In genomic region chr17:5295086-5295947, GRCm38 (mm10) we compare ENCODE assay signal across 9 mouse cellular contexts.
DNase-seq lines count a peak whose midpoint lies in the region; ATAC-seq and TF ChIP-seq lines count a peak whose summit lies in the region.
"Had no signal": no experiment of that assay in that cellular context is flagged by ENCODE, and none has a peak within 500 bp of the region (broad histone marks: within the 10 kb centered on the region; RNA-seq: fewer than 3 reads in every experiment).

No protein-coding gene starts in this region.

- TF ChIP-seq POLR2A in kidney, adult 2 months (IDR thresholded peaks at IDR 0.05; ENCODE audit: low read depth, low read length): no peak

- WGBS in forebrain, embryonic 10.5 days: 82% methylated on average over 19 of the region's 19 CpGs
- 71% methylated on average over 19 of the region's 19 CpGs for WGBS in forebrain, embryonic 11.5 days
- WGBS in kidney, adult 2 months: 27% methylated on average over 19 of the region's 19 CpGs
- WGBS in stomach, postnatal 0 days: 48% methylated on average over 19 of the region's 19 CpGs

- intact Hi-C loops in left cerebral cortex, postnatal 4 days (cut with DNase I): no loop called here

- H3K27me3 ChIP-seq in forebrain, embryonic 10.5 days (ENCODE audit: poor library complexity, severe bottlenecking): no peaks in the 10 kb centered on the region
- H3K27me3 ChIP-seq in forebrain, embryonic 11.5 days (ENCODE audit: control insufficient read depth, insufficient read depth, low read length): no peaks in the 10 kb centered on the region
- H3K27me3 ChIP-seq in kidney, adult 2 months (replicated peaks; ENCODE audit: control insufficient read depth, insufficient read depth, low read length): no peaks in the 10 kb centered on the region
- no peaks in the 10 kb centered on the region for H3K27me3 ChIP-seq in stomach, postnatal 0 days (ENCODE audit: control insufficient read depth, insufficient read depth, low read length)
- H3K27me3 ChIP-seq: limb, embryonic 15.5 days had no signal

- H3K4me2 ChIP-seq in forebrain, embryonic 11.5 days (ENCODE audit: low read depth, low read length, severe bottlenecking): no peak overlapping the region
- peak overlapping the region; percentile 38; the same call in 1 of the 2 replicates for H3K4me2 ChIP-seq in stomach, postnatal 0 days (replicated peaks; ENCODE audit: low read depth)
- H3K4me2 ChIP-seq: limb, embryonic 15.5 days had no signal

- peak overlapping the region; percentile 67; the same call in 1 of the 2 replicates for H3K27ac ChIP-seq in forebrain, embryonic 10.5 days
- H3K27ac ChIP-seq in forebrain, embryonic 11.5 days (ENCODE audit: low read depth, low read length): no peak overlapping the region
- peak overlapping the region; percentile 71 for H3K27ac ChIP-seq in kidney, adult 2 months (ENCODE audit: insufficient read depth, low read depth, low read length)
- H3K27ac ChIP-seq in stomach, postnatal 0 days (replicated peaks): peak overlapping the region; percentile 80
- H3K27ac ChIP-seq: limb, embryonic 15.5 days had no signal

- H3K9me3 ChIP-seq in forebrain, embryonic 10.5 days: no peaks in the 10 kb centered on the region
- H3K9me3 ChIP-seq in forebrain, embryonic 11.5 days (ENCODE audit: control insufficient read depth, low read length): no peaks in the 10 kb centered on the region
- H3K9me3 ChIP-seq in stomach, postnatal 0 days (ENCODE audit: control insufficient read depth, low read length): no peaks in the 10 kb centered on the region
- H3K9me3 ChIP-seq: limb, embryonic 15.5 days had no signal

- H3K36me3 ChIP-seq in forebrain, embryonic 10.5 days (replicated peaks): peaks cover 41% of the 10 kb centered on the region
- H3K36me3 ChIP-seq in forebrain, embryonic 11.5 days (ENCODE audit: control insufficient read depth, insufficient read depth, low read length): no peaks in the 10 kb centered on the region; the same call in 1 of the 2 replicates
- H3K36me3 ChIP-seq in kidney, adult 2 months (ENCODE audit: control insufficient read depth, insufficient read depth, low read length): no peaks in the 10 kb centered on the region
- H3K36me3 ChIP-seq in stomach, postnatal 0 days (ENCODE audit: control insufficient read depth, insufficient read depth, low read length): 0 out of 2 replicates have a peak, but pooled peaks cover 4% of the 10 kb centered on the region

- no peak for ATAC-seq in forebrain, embryonic 11.5 days (replicated peaks; ENCODE audit: low FRiP score)
- peak; percentile 83 for ATAC-seq in neutrophil, adult 5-6 weeks (ENCODE audit: extremely low read depth, insufficient number of reproducible peaks, low FRiP score, poor library complexity, severe bottlenecking)
- ATAC-seq in stomach, postnatal 0 days (ENCODE audit: low FRiP score, low TSS enrichment): peak; percentile 91

- no peak overlapping the region for H3K4me3 ChIP-seq in forebrain, embryonic 10.5 days
- no peak overlapping the region for H3K4me3 ChIP-seq in forebrain, embryonic 11.5 days (ENCODE audit: low read depth, low read length)
- peak overlapping the region; percentile 36 for H3K4me3 ChIP-seq in kidney, adult 2 months (ENCODE audit: insufficient read depth, low read depth, low read length)
- H3K4me3 ChIP-seq in stomach, postnatal 0 days (ENCODE audit: low read depth, low read length): peak overlapping the region; percentile 12; the same call in 1 of the 2 replicates
- H3K4me3 ChIP-seq: limb, embryonic 15.5 days had no signal

- DNase-seq in forebrain, embryonic 10.5 days (ENCODE audit: extremely low spot score, low spot score): no peak
- no peak for DNase-seq in forebrain, embryonic 11.5 days (ENCODE audit: low spot score)
- DNase-seq in cerebellum, adult 11-12 months: peak; percentile 91
- DNase-seq in gastrocnemius, adult 8-10 months (ENCODE audit: low spot score in 2 of 2): peak; percentile 69 to 87
- DNase-seq in kidney, adult 2 months: peak; percentile 94
- DNase-seq in left cerebral cortex, postnatal 4 days: peak; percentile 81
- peak; percentile 87 for DNase-seq in stomach, postnatal 0 days (ENCODE audit: low spot score)

- peaks cover 43% of the 10 kb centered on the region for H3K4me1 ChIP-seq in forebrain, embryonic 10.5 days
- H3K4me1 ChIP-seq in forebrain, embryonic 11.5 days (replicated peaks; ENCODE audit: control insufficient read depth, insufficient read depth, low read length): no peaks in the 10 kb centered on the region; the same call in 1 of the 2 replicates
- H3K4me1 ChIP-seq in kidney, adult 2 months (ENCODE audit: control insufficient read depth, insufficient read depth, low read length): peaks cover 17% of the 10 kb centered on the region; the same call in 1 of the 2 replicates
- H3K4me1 ChIP-seq in stomach, postnatal 0 days (replicated peaks; ENCODE audit: control insufficient read depth, insufficient read depth): peaks cover 3% of the 10 kb centered on the region; the same call in 1 of the 2 replicates

- TF ChIP-seq CTCF in kidney, adult 2 months (conservative IDR thresholded peaks at IDR 0.05; ENCODE audit: insufficient read depth, insufficient read length, low read depth, low read length): no peak
- TF ChIP-seq CTCF in stomach, postnatal 0 days (IDR thresholded peaks at IDR 0.05; ENCODE audit: low read depth): no peak

- no peak for TF ChIP-seq EP300 in stomach, postnatal 0 days (optimal IDR thresholded peaks at IDR 0.05)

- no peak overlapping the region for H3K9ac ChIP-seq in forebrain, embryonic 11.5 days (ENCODE audit: low read length)
- H3K9ac ChIP-seq in stomach, postnatal 0 days (ENCODE audit: low read length): no peak overlapping the region
- H3K9ac ChIP-seq: limb, embryonic 15.5 days had no signal

Comparison
In these comparisons a context has a peak if more than half of its experiments do, and no peak if none do; other contexts are left out.
1. DNase-seq: peak in cerebellum, adult 11-12 months (single experiment), gastrocnemius, adult 8-10 months (2 of 2), kidney, adult 2 months (single experiment), left cerebral cortex, postnatal 4 days (single experiment) and stomach, postnatal 0 days (single experiment); none in forebrain, embryonic 10.5 days (single experiment) and forebrain, embryonic 11.5 days (single experiment).
2. H3K4me3 ChIP-seq: peak in kidney, adult 2 months (single experiment) and stomach, postnatal 0 days (single experiment); none in forebrain, embryonic 10.5 days (single experiment) and forebrain, embryonic 11.5 days (single experiment).